Mouse (Mus musculus): ENCODE data around the gene Kcnj14. TPM values are rescaled to one million over a fixed set of nuclear protein-coding genes. Genes with fewer than 3 reads are reported as not detected.

The Kcnj14 gene
- total RNA-seq, 2 experiments from 2014 or later = 2.3 to 3.0 TPM

- intact Hi-C loops (cut with DNase I) = loop anchor here (1.0 kb wide), 1 partner anchor 61 kb away; no protein-coding TSS in a partner anchor
- DNase-seq (ENCODE audit: low spot score in 2 of 2) = no peak
Observed at GRCm38 (mm10) chr7:45800546-45801204, 23.9 kb downstream of the Kcnj14 start.

GRCm38 (mm10) chr7:45800001-45800400, 24.6 kb downstream of the Kcnj14 start:
- intact Hi-C loops (cut with DNase I) = loop anchor here (1.0 kb wide), 1 partner anchor 61 kb away; no protein-coding TSS in a partner anchor
- DNase-seq (ENCODE audit: low spot score in 2 of 2) = no peak

GRCm38 (mm10) chr7:45798931-45799330, 25.7 kb downstream of the Kcnj14 start:
- DNase-seq (ENCODE audit: low spot score in 2 of 2) = no peak
- intact Hi-C loops (cut with DNase I) = no loop called here

- intact Hi-C loops (cut with DNase I) = no loop called here
- no peak for DNase-seq (ENCODE audit: low spot score in 2 of 2)
Observed at GRCm38 (mm10) chr7:45798511-45798836, 26.1 kb downstream of the Kcnj14 start.

GRCm38 (mm10) chr7:45797661-45798510, 26.7 kb downstream of the Kcnj14 start:
- intact Hi-C loops (cut with DNase I) = no loop called here
- DNase-seq (ENCODE audit: low spot score in 2 of 2) = no peak

- intact Hi-C loops (cut with DNase I) = no loop called here
- DNase-seq (ENCODE audit: low spot score in 2 of 2) = no peak
Observed at GRCm38 (mm10) chr7:45796950-45797349, 27.6 kb downstream of the Kcnj14 start.

- intact Hi-C loops (cut with DNase I) = no loop called here
- no peak for DNase-seq (ENCODE audit: low spot score in 2 of 2)
Observed at GRCm38 (mm10) chr7:45794971-45795370, 29.6 kb downstream of the Kcnj14 start.

GRCm38 (mm10) chr7:45793969-45794585, 30.5 kb downstream of the Kcnj14 start:
- intact Hi-C loops (cut with DNase I) = no loop called here
- DNase-seq (ENCODE audit: low spot score in 2 of 2) = no peak

GRCm38 (mm10) chr7:45793240-45793639, 31.3 kb downstream of the Kcnj14 start:
- DNase-seq (ENCODE audit: low spot score in 2 of 2) = no peak

GRCm38 (mm10) chr7:45791756-45792490, 32.7 kb downstream of the Kcnj14 start:
- intact Hi-C loops (cut with DNase I) = no loop called here
- peak in 1 of 2 experiments; percentile 27 for DNase-seq (ENCODE audit: low spot score in 2 of 2)

More at GRCm38 (mm10) chr7:45793240-45793639, 31.3 kb downstream of the Kcnj14 start:
- intact Hi-C loops (cut with DNase I) = no loop called here

GRCm38 (mm10) chr7:45790721-45791120, 33.9 kb downstream of the Kcnj14 start:
- DNase-seq (ENCODE audit: low spot score in 2 of 2) = no peak
- intact Hi-C loops (cut with DNase I) = no loop called here

- intact Hi-C loops (cut with DNase I) = no loop called here
- DNase-seq (ENCODE audit: low spot score in 2 of 2) = peak in 1 of 2 experiments; percentile 6
Observed at GRCm38 (mm10) chr7:45787642-45788041, 36.9 kb downstream of the Kcnj14 start.

- intact Hi-C loops (cut with DNase I) = no loop called here
- peak in 1 of 2 experiments; percentile 50 for DNase-seq (ENCODE audit: low spot score in 2 of 2)
Observed at GRCm38 (mm10) chr7:45786661-45787413, 37.7 kb downstream of the Kcnj14 start.

GRCm38 (mm10) chr7:45786136-45786578, 38.4 kb downstream of the Kcnj14 start:
- DNase-seq (ENCODE audit: low spot score in 2 of 2) = peak in 1 of 2 experiments; percentile 34
- intact Hi-C loops (cut with DNase I) = no loop called here

- DNase-seq (ENCODE audit: low spot score in 2 of 2) = no peak
- intact Hi-C loops (cut with DNase I) = no loop called here
Observed at GRCm38 (mm10) chr7:45785388-45786135, 39.0 kb downstream of the Kcnj14 start.

- intact Hi-C loops (cut with DNase I) = loop anchor here (1.0 kb wide), 1 partner anchor 42 kb away; no protein-coding TSS in a partner anchor
Observed at GRCm38 (mm10) chr7:45784524-45785372, 39.8 kb downstream of the Kcnj14 start, which contains the start of gene Sult2b1. TSS of gene Sult2b1 (minus strand) at chr7:45784669.

GRCm38 (mm10) chr7:45783511-45784091, 41.0 kb downstream of the Kcnj14 start, which contains the start of gene Lmtk3:
TSS of gene Lmtk3 (plus strand) at chr7:45783738.
- DNase-seq (ENCODE audit: low spot score in 2 of 2) = peak; percentile 84 to 87
- intact Hi-C loops (cut with DNase I) = loop anchor here (1.0 kb wide), 1 partner anchor 41 kb away; no protein-coding TSS in a partner anchor

More at GRCm38 (mm10) chr7:45784524-45785372, 39.8 kb downstream of the Kcnj14 start, which contains the start of gene Sult2b1:
- peak; percentile 89 for DNase-seq (ENCODE audit: low spot score in 2 of 2)
